Mouse (Mus musculus): ENCODE measurements around the gene Dnaaf1. TPM values are rescaled to one million over a fixed set of nuclear protein-coding genes. Genes with fewer than 3 reads are reported as not detected.

Gene Dnaaf1
- polyA plus RNA-seq, 1 experiment from 2014 or later: 0.26 TPM

GRCm38 (mm10) chr8:119627613-119628359 lies 52.8 kb downstream of the Dnaaf1 start:
- Histone ChIP-seq H3K27ac (ENCODE audit: low read depth, low read length) (no peak overlapping the region), H3K9ac (ENCODE audit: low read depth, low read length) (no peak overlapping the region), H3K4me2 (no peak overlapping the region), H3K36me3 (ENCODE audit: control insufficient read depth, insufficient read depth, low read length) (no peaks in the 10 kb centered on the region), H3K9me3 (replicated peaks; ENCODE audit: control insufficient read depth, low read length) (no peaks in the 10 kb centered on the region), H3K4me3 (ENCODE audit: low read depth, low read length) (no peak overlapping the region), H3K27me3 (ENCODE audit: control insufficient read depth, insufficient read depth, low read length) (peaks cover 9% of the 10 kb centered on the region), H3K4me1 (ENCODE audit: control insufficient read depth, insufficient read depth, low read length) (peaks cover 5% of the 10 kb centered on the region; the same call in 1 of the 2 replicates)
- 29% methylated on average over 10 of the region's 10 CpGs for WGBS (ENCODE audit: insufficient replicate concordance)
- no peak for ATAC-seq (replicated peaks; ENCODE audit: insufficient number of reproducible peaks, low FRiP score, low TSS enrichment)

DNA sequence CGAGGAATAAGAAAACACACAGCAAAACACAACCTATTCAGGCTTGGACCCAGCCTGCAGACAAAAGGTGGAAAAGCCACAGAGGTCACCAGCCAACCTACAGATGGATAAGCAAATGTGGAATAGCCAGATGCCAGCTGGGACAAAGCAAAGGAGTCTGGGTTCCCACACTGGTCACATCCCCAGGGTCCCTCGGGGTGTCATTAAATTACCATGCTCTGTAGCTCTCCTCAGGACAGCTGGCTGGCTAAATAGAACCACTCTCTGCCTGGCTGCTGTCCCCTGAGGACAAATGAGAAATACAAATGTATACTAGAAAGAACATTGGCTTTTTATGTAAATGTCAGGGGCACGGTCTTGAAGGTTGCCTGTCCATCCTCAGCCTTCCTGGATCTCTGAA lies 55.8 kb downstream of the Dnaaf1 start:
- no peak overlapping the region for H3K4me2 ChIP-seq
- no peak overlapping the region for H3K27ac ChIP-seq (ENCODE audit: low read depth, low read length)
- WGBS (ENCODE audit: insufficient replicate concordance): 54% methylated on average over 3 of the region's 3 CpGs
- no peak for ATAC-seq (replicated peaks; ENCODE audit: insufficient number of reproducible peaks, low FRiP score, low TSS enrichment)
- no peaks in the 10 kb centered on the region for H3K36me3 ChIP-seq (ENCODE audit: control insufficient read depth, insufficient read depth, low read length)
- peaks cover 31% of the 10 kb centered on the region for H3K27me3 ChIP-seq (ENCODE audit: control insufficient read depth, insufficient read depth, low read length)
- H3K4me3 ChIP-seq (ENCODE audit: low read depth, low read length): no peak overlapping the region
- H3K9ac ChIP-seq (ENCODE audit: low read depth, low read length): no peak overlapping the region
- peaks cover 5% of the 10 kb centered on the region; the same call in 1 of the 2 replicates for H3K4me1 ChIP-seq (ENCODE audit: control insufficient read depth, insufficient read depth, low read length)
- H3K9me3 ChIP-seq (replicated peaks; ENCODE audit: control insufficient read depth, low read length): no peaks in the 10 kb centered on the region

DNA sequence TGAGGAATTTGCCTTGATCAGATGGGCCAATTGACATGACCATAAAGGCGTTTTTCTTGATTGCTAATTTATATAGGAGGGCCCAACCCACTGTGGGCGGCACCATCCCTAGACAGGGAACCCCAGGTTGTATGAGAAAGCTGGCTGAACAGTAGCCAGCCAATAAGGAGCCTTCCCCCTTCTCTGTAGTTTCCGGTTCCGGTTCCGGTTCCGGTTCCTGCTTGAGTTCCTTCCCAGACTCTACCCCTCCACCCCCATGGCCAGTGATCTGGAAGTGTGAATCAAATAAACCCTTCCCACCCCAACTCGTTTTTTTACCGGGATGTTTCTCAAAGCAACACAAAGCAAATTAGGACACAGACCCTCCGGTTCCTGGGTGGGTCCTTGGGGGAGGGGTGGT lies 57.2 kb downstream of the Dnaaf1 start:
- peaks cover 41% of the 10 kb centered on the region for H3K27me3 ChIP-seq (ENCODE audit: control insufficient read depth, insufficient read depth, low read length)
- 75% methylated on average over 9 of the region's 9 CpGs for WGBS (ENCODE audit: insufficient replicate concordance)

GRCm38 (mm10) chr8:119632909-119633308 lies 57.9 kb downstream of the Dnaaf1 start:
- no peak overlapping the region for H3K9ac ChIP-seq (ENCODE audit: low read depth, low read length)
- peak overlapping the region; percentile 22; the same call in 1 of the 2 replicates for H3K4me2 ChIP-seq
- WGBS (ENCODE audit: insufficient replicate concordance): 38% methylated on average over 29 of the region's 29 CpGs
- peaks cover 5% of the 10 kb centered on the region; the same call in 1 of the 2 replicates for H3K4me1 ChIP-seq (ENCODE audit: control insufficient read depth, insufficient read depth, low read length)
- peaks cover 43% of the 10 kb centered on the region for H3K27me3 ChIP-seq (ENCODE audit: control insufficient read depth, insufficient read depth, low read length)
- no peaks in the 10 kb centered on the region for H3K36me3 ChIP-seq (ENCODE audit: control insufficient read depth, insufficient read depth, low read length)
- ATAC-seq (replicated peaks; ENCODE audit: insufficient number of reproducible peaks, low FRiP score, low TSS enrichment): no peak
- H3K27ac ChIP-seq (ENCODE audit: low read depth, low read length): no peak overlapping the region
- H3K9me3 ChIP-seq (replicated peaks; ENCODE audit: control insufficient read depth, low read length): no peaks in the 10 kb centered on the region
- H3K4me3 ChIP-seq (ENCODE audit: low read depth, low read length): peak overlapping the region; percentile 4; the same call in 1 of the 2 replicates

More for the DNA sequence above, 57.2 kb downstream of the Dnaaf1 start:
- no peak for ATAC-seq (replicated peaks; ENCODE audit: insufficient number of reproducible peaks, low FRiP score, low TSS enrichment)
- H3K4me1 ChIP-seq (ENCODE audit: control insufficient read depth, insufficient read depth, low read length): peaks cover 9% of the 10 kb centered on the region; the same call in 1 of the 2 replicates
- no peaks in the 10 kb centered on the region for H3K9me3 ChIP-seq (replicated peaks; ENCODE audit: control insufficient read depth, low read length)
- H3K4me3 ChIP-seq (ENCODE audit: low read depth, low read length): no peak overlapping the region
- no peak overlapping the region for H3K27ac ChIP-seq (ENCODE audit: low read depth, low read length)
- H3K36me3 ChIP-seq (ENCODE audit: control insufficient read depth, insufficient read depth, low read length): no peaks in the 10 kb centered on the region
- H3K4me2 ChIP-seq: no peak overlapping the region
- no peak overlapping the region for H3K9ac ChIP-seq (ENCODE audit: low read depth, low read length)

DNA sequence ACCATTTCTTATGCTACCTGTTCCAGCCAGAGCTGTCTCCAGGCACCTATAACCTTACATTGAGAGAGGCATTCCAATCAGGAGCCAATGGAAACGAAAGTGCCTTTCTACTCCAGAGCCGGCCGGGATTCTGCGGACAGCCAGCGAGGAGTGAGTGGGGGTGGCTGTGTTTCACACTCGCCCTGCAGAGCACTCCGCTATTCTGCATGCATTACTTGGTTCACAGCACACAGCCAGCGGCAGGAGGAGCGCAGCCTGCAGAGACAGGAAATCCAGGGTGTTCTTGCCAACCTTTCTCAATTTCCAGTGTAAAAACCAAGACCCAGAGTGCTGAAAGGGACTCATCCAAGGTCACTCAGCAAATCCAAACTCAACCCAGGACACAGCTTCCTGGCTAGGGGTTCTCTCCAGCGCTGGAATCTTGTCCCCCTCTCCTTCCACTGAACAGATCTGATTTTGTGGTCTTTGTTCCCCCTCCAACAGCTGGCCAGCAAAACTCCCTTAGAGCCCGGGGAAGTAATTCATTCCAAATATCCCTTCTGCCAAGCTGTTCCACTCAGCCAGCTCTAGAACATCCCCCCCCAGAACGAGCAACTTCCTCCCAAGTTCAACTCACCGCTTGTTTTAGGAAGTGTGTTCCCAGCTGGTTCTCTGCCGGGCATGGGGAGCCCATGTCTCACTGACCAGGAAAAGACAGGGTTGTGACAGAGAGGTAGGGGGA lies 59.7 kb downstream of the Dnaaf1 start:
- H3K4me3 ChIP-seq (ENCODE audit: low read depth, low read length): no peak overlapping the region
- H3K27me3 ChIP-seq (ENCODE audit: control insufficient read depth, insufficient read depth, low read length): peaks cover 43% of the 10 kb centered on the region
- no peaks in the 10 kb centered on the region for H3K9me3 ChIP-seq (replicated peaks; ENCODE audit: control insufficient read depth, low read length)
- WGBS (ENCODE audit: insufficient replicate concordance): 32% methylated on average over 14 of the region's 14 CpGs
- peaks cover 5% of the 10 kb centered on the region; the same call in 1 of the 2 replicates for H3K4me1 ChIP-seq (ENCODE audit: control insufficient read depth, insufficient read depth, low read length)
- no peak overlapping the region for H3K27ac ChIP-seq (ENCODE audit: low read depth, low read length)
- H3K4me2 ChIP-seq: no peak overlapping the region
- no peak for ATAC-seq (replicated peaks; ENCODE audit: insufficient number of reproducible peaks, low FRiP score, low TSS enrichment)
- no peak overlapping the region for H3K9ac ChIP-seq (ENCODE audit: low read depth, low read length)
- no peaks in the 10 kb centered on the region for H3K36me3 ChIP-seq (ENCODE audit: control insufficient read depth, insufficient read depth, low read length)

DNA sequence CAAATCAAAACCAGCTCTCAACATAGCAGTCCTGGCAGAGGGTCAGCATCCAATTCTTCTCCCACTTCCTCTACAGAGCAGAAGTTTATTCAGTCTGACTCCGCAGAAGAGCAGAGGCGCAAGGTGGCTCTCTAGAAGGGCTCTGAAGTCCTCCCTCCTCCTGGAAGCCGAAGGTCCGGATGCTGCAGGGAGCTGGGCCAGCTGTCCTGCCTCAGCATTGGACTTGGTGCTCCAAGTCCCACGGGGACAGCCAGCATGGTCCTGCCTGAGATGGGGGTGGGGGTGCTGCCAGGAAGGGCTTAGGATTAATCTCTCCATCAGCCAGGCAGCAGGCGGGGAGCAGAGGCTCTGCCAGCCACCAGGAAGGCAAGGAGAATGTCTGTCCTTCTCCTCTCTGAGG lies 60.3 kb downstream of the Dnaaf1 start, which contains the start of gene Kcng4:
Gene Kcng4 (minus strand): TSS at position 303 of the 400 bp plus-strand sequence.
- 36% methylated on average over 6 of the region's 6 CpGs for WGBS (ENCODE audit: insufficient replicate concordance)
- Histone ChIP-seq H3K4me2 (no peak within 1 kb of the TSS), H3K9me3 (replicated peaks; ENCODE audit: control insufficient read depth, low read length) (no peaks in the 10 kb centered on the region), H3K27me3 (ENCODE audit: control insufficient read depth, insufficient read depth, low read length) (peaks cover 43% of the 10 kb centered on the region), H3K27ac (ENCODE audit: low read depth, low read length) (no peak within 1 kb of the TSS), H3K9ac (ENCODE audit: low read depth, low read length) (no peak within 1 kb of the TSS), H3K4me1 (ENCODE audit: control insufficient read depth, insufficient read depth, low read length) (peaks cover 5% of the 10 kb centered on the region; the same call in 1 of the 2 replicates), H3K36me3 (ENCODE audit: control insufficient read depth, insufficient read depth, low read length) (no peaks in the 10 kb centered on the region), H3K4me3 (ENCODE audit: low read depth, low read length) (no peak within 1 kb of the TSS)
- ATAC-seq (replicated peaks; ENCODE audit: insufficient number of reproducible peaks, low FRiP score, low TSS enrichment): no peak

DNA sequence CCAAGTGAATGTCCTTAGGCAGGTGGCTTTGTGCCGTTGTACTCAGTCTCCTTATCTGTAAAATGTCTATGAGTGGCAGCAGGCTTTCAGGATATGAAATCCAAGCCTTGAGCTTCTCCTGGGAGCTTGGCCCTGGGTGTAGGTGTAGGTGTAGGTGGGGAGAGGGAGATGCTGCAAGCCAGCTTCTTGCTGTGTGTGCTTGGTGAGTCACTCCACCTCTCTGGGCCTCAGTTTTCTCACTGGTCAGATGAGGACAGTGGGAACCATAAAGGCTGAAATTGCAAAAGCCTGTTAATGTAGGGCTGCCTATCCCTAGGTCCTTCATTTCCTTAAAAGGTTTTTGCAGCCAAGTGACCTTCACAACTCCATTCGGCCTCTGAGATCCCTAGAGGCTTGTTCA lies 60.9 kb downstream of the Dnaaf1 start:
- Histone ChIP-seq H3K27me3 (ENCODE audit: control insufficient read depth, insufficient read depth, low read length) (peaks cover 43% of the 10 kb centered on the region), H3K4me2 (no peak overlapping the region), H3K27ac (ENCODE audit: low read depth, low read length) (no peak overlapping the region), H3K36me3 (ENCODE audit: control insufficient read depth, insufficient read depth, low read length) (no peaks in the 10 kb centered on the region), H3K4me1 (ENCODE audit: control insufficient read depth, insufficient read depth, low read length) (peaks cover 5% of the 10 kb centered on the region; the same call in 1 of the 2 replicates), H3K9ac (ENCODE audit: low read depth, low read length) (no peak overlapping the region), H3K4me3 (ENCODE audit: low read depth, low read length) (no peak overlapping the region), H3K9me3 (replicated peaks; ENCODE audit: control insufficient read depth, low read length) (no peaks in the 10 kb centered on the region)
- 38% methylated on average over 2 of the region's 2 CpGs for WGBS (ENCODE audit: insufficient replicate concordance)
- ATAC-seq (replicated peaks; ENCODE audit: insufficient number of reproducible peaks, low FRiP score, low TSS enrichment): no peak

GRCm38 (mm10) chr8:119636766-119637165 lies 61.7 kb downstream of the Dnaaf1 start:
- Histone ChIP-seq H3K36me3 (ENCODE audit: control insufficient read depth, insufficient read depth, low read length) (no peaks in the 10 kb centered on the region), H3K9me3 (replicated peaks; ENCODE audit: control insufficient read depth, low read length) (no peaks in the 10 kb centered on the region), H3K9ac (ENCODE audit: low read depth, low read length) (no peak overlapping the region), H3K4me3 (ENCODE audit: low read depth, low read length) (no peak overlapping the region), H3K4me2 (no peak overlapping the region), H3K27ac (ENCODE audit: low read depth, low read length) (no peak overlapping the region), H3K4me1 (ENCODE audit: control insufficient read depth, insufficient read depth, low read length) (0 out of 2 replicates have a peak, but pooled peaks cover 5% of the 10 kb centered on the region), H3K27me3 (ENCODE audit: control insufficient read depth, insufficient read depth, low read length) (peaks cover 43% of the 10 kb centered on the region)
- no peak for ATAC-seq (replicated peaks; ENCODE audit: insufficient number of reproducible peaks, low FRiP score, low TSS enrichment)
- 61% methylated on average over 7 of the region's 7 CpGs for WGBS (ENCODE audit: insufficient replicate concordance)

Data from heart, embryonic 11.5 days (tissue).